ENCODE assay signal across 30 mouse cellular contexts in the genomic region with DNA sequence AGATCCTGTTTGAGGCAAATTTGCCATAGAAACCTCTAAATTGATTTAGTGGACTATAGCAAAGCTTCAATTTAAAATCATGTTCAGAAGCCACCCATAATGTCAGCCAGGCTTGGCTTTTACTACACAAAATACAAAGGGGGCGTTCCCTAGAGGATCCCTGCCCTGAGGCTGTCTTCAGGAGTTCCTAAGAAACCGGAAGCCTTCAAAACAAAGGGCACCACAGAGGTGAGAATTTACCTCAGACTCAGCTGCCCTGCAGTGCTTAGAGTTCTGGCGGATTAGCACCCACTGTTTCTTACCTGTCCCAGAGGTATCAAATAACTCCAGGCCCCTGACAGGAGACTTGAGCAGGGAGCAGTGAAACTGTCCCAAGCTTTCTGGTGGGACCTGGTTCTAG.
DNase-seq lines count a peak whose midpoint lies in the region; ATAC-seq and TF ChIP-seq lines count a peak whose summit lies in the region.
"Had no signal": no experiment of that assay in that cellular context is flagged by ENCODE, and none has a peak within 500 bp of the region (broad histone marks: within the 10 kb centered on the region; RNA-seq: fewer than 3 reads in every experiment).

No protein-coding gene starts in this region.

- H3K4me1 ChIP-seq in midbrain, embryonic 14.5 days (ENCODE audit: control insufficient read depth, insufficient read depth, low read length), result no peaks in the 10 kb centered on the region
- H3K4me1 ChIP-seq in midbrain, embryonic 10.5 days, result no peaks in the 10 kb centered on the region
- no peaks in the 10 kb centered on the region for H3K4me1 ChIP-seq in embryonic facial prominence, embryonic 14.5 days (ENCODE audit: control insufficient read depth, insufficient read depth, low read length)
- H3K4me1 ChIP-seq in forebrain, postnatal 0 days (ENCODE audit: insufficient read depth), result no peaks in the 10 kb centered on the region
- H3K4me1 ChIP-seq: forebrain, embryonic 15.5 days; heart, embryonic 10.5 days; hindbrain, embryonic 12.5 days; lung, embryonic 15.5 days; megakaryocyte, embryonic 14.5 days; midbrain, embryonic 15.5 days had no signal

- no peak overlapping the region for H3K27ac ChIP-seq in midbrain, embryonic 14.5 days (replicated peaks; ENCODE audit: low read depth, low read length)
- no peak overlapping the region for H3K27ac ChIP-seq in midbrain, embryonic 10.5 days (replicated peaks)
- H3K27ac ChIP-seq in embryonic facial prominence, embryonic 14.5 days (replicated peaks; ENCODE audit: low read depth, low read length), result no peak overlapping the region
- no peak overlapping the region for H3K27ac ChIP-seq in forebrain, postnatal 0 days (ENCODE audit: low read depth, low read length)
- H3K27ac ChIP-seq: forebrain, embryonic 15.5 days; heart, embryonic 10.5 days; hindbrain, embryonic 12.5 days; hindbrain, postnatal 0 days; limb, embryonic 12.5 days; lung, embryonic 15.5 days; midbrain, embryonic 15.5 days; stomach, postnatal 0 days had no signal

- no peak overlapping the region for H3K4me2 ChIP-seq in midbrain, embryonic 14.5 days (ENCODE audit: low read length)
- no peak overlapping the region for H3K4me2 ChIP-seq in embryonic facial prominence, embryonic 14.5 days (ENCODE audit: low read depth, low read length)
- H3K4me2 ChIP-seq in forebrain, postnatal 0 days (ENCODE audit: low read depth), result no peak overlapping the region
- H3K4me2 ChIP-seq: forebrain, embryonic 15.5 days; hindbrain, embryonic 12.5 days; limb, embryonic 12.5 days; lung, embryonic 15.5 days; midbrain, embryonic 15.5 days had no signal

- no peaks in the 10 kb centered on the region for H3K27me3 ChIP-seq in midbrain, embryonic 14.5 days (ENCODE audit: control insufficient read depth, insufficient read depth, low read length)
- H3K27me3 ChIP-seq in midbrain, embryonic 10.5 days (ENCODE audit: low read depth, poor library complexity, severe bottlenecking), result no peaks in the 10 kb centered on the region
- H3K27me3 ChIP-seq in embryonic facial prominence, embryonic 14.5 days (replicated peaks; ENCODE audit: control insufficient read depth, insufficient read depth, low read length), result no peaks in the 10 kb centered on the region
- H3K27me3 ChIP-seq in forebrain, postnatal 0 days (ENCODE audit: insufficient read depth, low read length), result no peaks in the 10 kb centered on the region
- H3K27me3 ChIP-seq: forebrain, embryonic 15.5 days; hindbrain, embryonic 12.5 days; limb, embryonic 12.5 days; lung, embryonic 15.5 days; megakaryocyte, embryonic 14.5 days; midbrain, embryonic 15.5 days had no signal

- no peak overlapping the region for H3K4me3 ChIP-seq in midbrain, embryonic 14.5 days (replicated peaks; ENCODE audit: low read depth, low read length)
- no peak overlapping the region for H3K4me3 ChIP-seq in midbrain, embryonic 10.5 days
- H3K4me3 ChIP-seq in embryonic facial prominence, embryonic 14.5 days (ENCODE audit: low read depth, low read length), result no peak overlapping the region
- H3K4me3 ChIP-seq in forebrain, postnatal 0 days (ENCODE audit: low read depth, low read length), result no peak overlapping the region
- H3K4me3 ChIP-seq: forebrain, embryonic 15.5 days; heart, embryonic 10.5 days; hindbrain, embryonic 12.5 days; limb, embryonic 12.5 days; lung, embryonic 15.5 days; megakaryocyte, embryonic 14.5 days; midbrain, embryonic 15.5 days had no signal

- ATAC-seq in midbrain, embryonic 14.5 days (ENCODE audit: low FRiP score, low TSS enrichment), result no peak
- peak; percentile 63; the same call in 1 of the 2 replicates for ATAC-seq in embryonic facial prominence, embryonic 14.5 days (ENCODE audit: low read depth)
- no peak for ATAC-seq in megakaryocyte, adult 5-6 weeks (ENCODE audit: poor library complexity, severe bottlenecking)
- ATAC-seq in forebrain, postnatal 0 days, result no peak
- ATAC-seq: forebrain, embryonic 15.5 days; hindbrain, postnatal 0 days; intestine, embryonic 16.5 days; midbrain, embryonic 15.5 days had no signal

- H3K9me3 ChIP-seq in midbrain, embryonic 14.5 days (ENCODE audit: control insufficient read depth, low read length), result no peaks in the 10 kb centered on the region
- H3K9me3 ChIP-seq in midbrain, embryonic 10.5 days (replicated peaks), result no peaks in the 10 kb centered on the region
- H3K9me3 ChIP-seq in embryonic facial prominence, embryonic 14.5 days (ENCODE audit: control insufficient read depth, low read length), result no peaks in the 10 kb centered on the region
- H3K9me3 ChIP-seq in forebrain, postnatal 0 days (ENCODE audit: low read length), result no peaks in the 10 kb centered on the region
- H3K9me3 ChIP-seq: forebrain, embryonic 15.5 days; G1E; heart, embryonic 10.5 days; hindbrain, embryonic 12.5 days; limb, embryonic 12.5 days; lung, embryonic 15.5 days; midbrain, embryonic 15.5 days had no signal

- no peaks in the 10 kb centered on the region for H3K36me3 ChIP-seq in midbrain, embryonic 14.5 days (ENCODE audit: control insufficient read depth, insufficient read depth, low read length)
- H3K36me3 ChIP-seq in midbrain, embryonic 10.5 days, result no peaks in the 10 kb centered on the region
- no peaks in the 10 kb centered on the region for H3K36me3 ChIP-seq in embryonic facial prominence, embryonic 14.5 days (ENCODE audit: control insufficient read depth, insufficient read depth, low read length)
- no peaks in the 10 kb centered on the region for H3K36me3 ChIP-seq in forebrain, postnatal 0 days (ENCODE audit: insufficient read depth)
- H3K36me3 ChIP-seq: forebrain, embryonic 15.5 days; G1E; heart, embryonic 10.5 days; hindbrain, embryonic 12.5 days; limb, embryonic 12.5 days; lung, embryonic 15.5 days; midbrain, embryonic 15.5 days had no signal

- WGBS in midbrain, embryonic 14.5 days, result 29% methylated on average over 3 of the region's 3 CpGs
- WGBS in midbrain, embryonic 10.5 days, result 24% methylated on average over 3 of the region's 3 CpGs
- 15% methylated on average over 3 of the region's 3 CpGs for WGBS in embryonic facial prominence, embryonic 14.5 days
- 29% methylated on average over 3 of the region's 3 CpGs for WGBS in forebrain, postnatal 0 days

- TF ChIP-seq CTCF in forebrain, postnatal 0 days (IDR thresholded peaks at IDR 0.05; ENCODE audit: low read depth), result no peak

- peak; percentile 27 for DNase-seq in midbrain, embryonic 14.5 days
- no peak for DNase-seq in midbrain, embryonic 10.5 days (ENCODE audit: low spot score)
- peak; percentile 78 for DNase-seq in ZHBTc4 (ENCODE audit: low read depth, low spot score)
- DNase-seq in embryonic facial prominence, embryonic 14.5 days (ENCODE audit: low spot score), result peak; percentile 58
- DNase-seq in adrenal gland, postnatal 10 days, result no peak
- DNase-seq in forebrain, postnatal 0 days, result no peak
- DNase-seq: adrenal gland, postnatal 36 days; B cell, adult 2 months; cerebellum, adult 2 months; cerebellum, postnatal 14 days; gastrocnemius, postnatal 10 days; heart, postnatal 36 days; kidney, adult 8-10 months; kidney, postnatal 10 days; layer of hippocampus, postnatal 36 days; right cerebral cortex, postnatal 4 days; thymus, adult 18-20 months; thymus, postnatal 25 days had no signal

- no peak overlapping the region for H3K9ac ChIP-seq in midbrain, embryonic 14.5 days (replicated peaks; ENCODE audit: low read length)
- no peak overlapping the region for H3K9ac ChIP-seq in embryonic facial prominence, embryonic 14.5 days (ENCODE audit: low read depth, low read length)
- no peak overlapping the region for H3K9ac ChIP-seq in forebrain, postnatal 0 days
- H3K9ac ChIP-seq: forebrain, embryonic 15.5 days; hindbrain, embryonic 12.5 days; limb, embryonic 12.5 days; lung, embryonic 15.5 days; midbrain, embryonic 15.5 days had no signal

Comparison
In these comparisons a context has a peak if more than half of its experiments do, and no peak if none do; other contexts are left out.
1. DNase-seq: peak in midbrain, embryonic 14.5 days (single experiment), ZHBTc4 (single experiment) and embryonic facial prominence, embryonic 14.5 days (single experiment); none in midbrain, embryonic 10.5 days (single experiment), adrenal gland, postnatal 10 days (single experiment) and forebrain, postnatal 0 days (single experiment).